Mouse (Mus musculus) neutrophil, adult 65 days (primary cell): ENCODE measurements around the gene Ubox5. TPM values are rescaled to one million over a fixed set of nuclear protein-coding genes. Genes with fewer than 3 reads are reported as not detected.

Source experiments
- total RNA-seq: library from RNA; stranded (reverse); gene quantifications from 2 replicates; pipeline ENCODE4 v1.2.4, GENCODE M21; 2023

Ubox5 gene
- total RNA-seq: 1.6 and 1.9 TPM in 2 replicates

GRCm38 (mm10) chr2:130629839-130630203, at the start of gene Ubox5, which contains the start of gene Fastkd5:
Gene Ubox5, minus strand, starts transcription at chr2:130630038.
Gene Fastkd5, minus strand, starts transcription at chr2:130630027.

DNA sequence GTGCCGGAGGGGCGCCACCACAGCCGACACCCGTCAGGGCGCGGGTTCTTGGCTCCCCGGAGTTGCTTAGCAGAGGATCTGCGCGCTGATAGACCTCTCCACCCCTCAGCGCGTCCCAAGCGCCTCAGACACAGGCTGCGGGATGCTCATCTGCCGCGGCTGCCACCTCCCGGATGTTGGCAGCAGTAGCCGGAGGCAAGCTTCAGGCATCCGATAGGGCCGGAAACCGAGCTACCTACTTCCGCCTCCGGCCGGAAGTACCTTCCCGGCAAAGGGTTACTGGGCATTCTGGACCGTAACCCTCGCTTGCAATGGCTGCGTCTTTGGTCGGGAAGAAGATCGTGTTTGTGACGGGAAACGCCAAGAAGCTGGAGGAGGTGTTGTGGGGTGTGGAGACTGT, 37.7 kb upstream of the Ubox5 start, which contains the start of gene Itpa:
TSS of gene Itpa (plus strand) at position 52 of the 400 bp plus-strand sequence.

GRCm38 (mm10) chr2:130664102-130664701, 34.4 kb upstream of the Ubox5 start, which contains the start of gene Ddrgk1:
Gene Ddrgk1, minus strand, starts transcription at chr2:130664659.

GRCm38 (mm10) chr2:130642684-130643369, 13.0 kb upstream of the Ubox5 start, which contains the start of gene Lzts3:
Gene Lzts3, minus strand, starts transcription at chr2:130642803.

GRCm38 (mm10) chr2:130582552-130582951, 47.3 kb downstream of the Ubox5 start, which contains the start of gene Avp:
Gene Avp, minus strand, starts transcription at chr2:130582554.

GRCm38 (mm10) chr2:130575873-130576272, 54.0 kb downstream of the Ubox5 start, which contains the start of gene Oxt:
Gene Oxt, plus strand, starts transcription at chr2:130576173.

DNA sequence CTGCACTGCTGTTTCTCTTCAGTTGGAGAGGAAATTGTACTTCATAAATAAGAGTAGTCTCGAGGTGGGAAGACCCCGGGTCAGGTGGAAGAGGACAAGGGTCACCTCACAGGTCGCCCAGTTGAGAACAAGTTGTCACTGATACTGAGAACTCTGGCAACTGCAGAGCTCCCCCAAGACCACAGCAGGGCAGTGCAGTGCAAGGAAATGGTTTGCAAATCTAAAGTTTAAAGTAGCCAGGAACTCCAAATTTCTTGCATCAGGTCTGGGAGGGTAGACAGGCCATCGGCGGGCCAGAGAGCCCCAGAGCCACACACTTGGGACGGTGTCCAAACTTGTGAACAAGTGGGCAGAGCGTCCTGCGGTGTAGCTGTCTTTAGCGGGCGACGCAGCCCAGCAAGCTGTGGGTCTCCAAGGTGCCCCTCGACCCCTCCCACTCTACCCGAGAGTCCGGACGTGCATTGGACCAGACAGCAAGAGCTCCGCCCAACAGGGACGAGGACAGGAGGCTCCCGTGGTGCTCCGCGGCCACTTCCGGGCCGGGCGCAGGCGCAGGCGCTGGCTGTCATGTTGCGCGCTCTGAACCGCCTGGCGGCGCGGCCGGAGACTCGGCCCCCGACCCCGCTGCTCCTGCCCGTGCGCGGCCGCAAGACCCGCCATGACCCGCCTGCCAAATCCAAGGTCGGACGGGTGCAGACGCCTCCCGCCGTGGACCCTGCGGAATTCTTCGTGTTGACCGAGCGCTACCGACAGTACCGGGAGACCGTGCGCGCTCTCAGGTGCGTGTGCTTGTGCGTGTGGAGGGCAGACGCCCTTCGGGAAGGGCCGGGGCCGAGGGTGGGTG, 66.4 kb downstream of the Ubox5 start, which contains the start of gene Mrps26:
TSS of gene Mrps26 (plus strand) at position 531 of the 844 bp plus-strand sequence.

Other genes starting within 250 kb of the Ubox5 start
- 0.25 and 0.66 TPM in 2 replicates for gene Cpxm1, start 232.5 kb downstream of the Ubox5 start, total RNA-seq
- gene Gm28372, start 224.8 kb downstream of the Ubox5 start, total RNA-seq: not detected in 2 replicates
- gene 1700020A23Rik, start 224.8 kb downstream of the Ubox5 start, total RNA-seq: not detected in 2 replicates
- gene Tmem239, start 223.6 kb downstream of the Ubox5 start, total RNA-seq: not detected in 2 replicates
- gene Vps16, start 205.7 kb downstream of the Ubox5 start, total RNA-seq: 53.6 and 89.6 TPM in 2 replicates
- 14.1 and 17.0 TPM in 2 replicates for gene Pced1a, start 205.3 kb downstream of the Ubox5 start, total RNA-seq
- gene Ptpra, start 179.8 kb downstream of the Ubox5 start, total RNA-seq: 66.3 and 68.3 TPM in 2 replicates
- gene Mrps26, start 66.3 kb downstream of the Ubox5 start, total RNA-seq: 25.8 and 25.9 TPM in 2 replicates
- gene Oxt, start 53.9 kb downstream of the Ubox5 start, total RNA-seq: not detected in 2 replicates
- not detected in 2 replicates for gene Avp, start 47.5 kb downstream of the Ubox5 start, total RNA-seq
- gene Fastkd5, start within 50 bp of the Ubox5 start, total RNA-seq: 2.1 and 2.4 TPM in 2 replicates
- 0.82 and 1.3 TPM in 2 replicates for gene Lzts3, start 12.8 kb upstream of the Ubox5 start, total RNA-seq
- 24.2 and 32.6 TPM in 2 replicates for gene Ddrgk1, start 34.6 kb upstream of the Ubox5 start, total RNA-seq
- gene Itpa, start 37.6 kb upstream of the Ubox5 start, total RNA-seq: 10.2 and 10.3 TPM in 2 replicates
- 0.16 TPM in 1 of 2 replicates, not detected in the other for gene Slc4a11, start 67.5 kb upstream of the Ubox5 start, total RNA-seq